Mouse (Mus musculus) heart, embryonic 13.5 days (tissue): ENCODE results near the gene Tnfaip3. TPM values are rescaled to one million over a fixed set of nuclear protein-coding genes. Genes with fewer than 3 reads are reported as not detected.

Experiments used
- ATAC-seq: fragments of 200-750 bp; cut with Nextera tagmentation; 2 replicates; pipeline ENCODE4 v1.8.0; 2017; ENCODE audit warnings: moderate TSS enrichment; ENCODE audit not compliant: insufficient number of reproducible peaks, low FRiP score, low TSS enrichment; ENCODE audit errors: extremely low read depth
- H3K27ac ChIP-seq: fragments of 300-500 bp; sonication (generic); replicated peaks from 2 replicates; pipeline ENCODE4 v1.5.1; 2015; ENCODE audit warnings: moderate library complexity, mild to moderate bottlenecking, inconsistent platforms
- H3K27me3 ChIP-seq: fragments of 300-500 bp; sonication (generic); replicated peaks from 2 replicates; pipeline ENCODE4 v1.6.1; 2015; ENCODE audit warnings: mild to moderate bottlenecking, inconsistent platforms
- H3K36me3 ChIP-seq: fragments of 300-500 bp; sonication (generic); 2 replicates; pipeline ENCODE4 v1.6.1; 2015; ENCODE audit warnings: mild to moderate bottlenecking, inconsistent platforms
- H3K4me1 ChIP-seq: fragments of 300-500 bp; sonication (generic); 2 replicates; pipeline ENCODE4 v1.6.1; 2015; ENCODE audit warnings: inconsistent platforms
- H3K4me2 ChIP-seq: fragments of 300-500 bp; sonication (generic); 2 replicates; pipeline ENCODE4 v1.6.1; 2015; ENCODE audit warnings: inconsistent platforms, mild to moderate bottlenecking, moderate library complexity
- H3K4me3 ChIP-seq: fragments of 300-500 bp; sonication (generic); 2 replicates; pipeline ENCODE4 v1.5.1; 2015; ENCODE audit warnings: moderate library complexity, mild to moderate bottlenecking, inconsistent platforms
- H3K9ac ChIP-seq: fragments of 300-500 bp; sonication (generic); 2 replicates; pipeline ENCODE4 v1.6.1; 2015; ENCODE audit warnings: inconsistent platforms, mild to moderate bottlenecking, moderate library complexity
- H3K9me3 ChIP-seq: fragments of 300-500 bp; sonication (generic); 2 replicates; pipeline ENCODE4 v1.6.1; 2016; ENCODE audit warnings: inconsistent platforms
- WGBS: fragments of 180-500 bp; shearing (Covaris S2); methylation state at CpG from one replicate; pipeline ENCODE4 v1.1.7; 2015; ENCODE audit warnings: mixed read lengths; 5-methylcytosine and 5-hydroxymethylcytosine counted together
- polyA plus RNA-seq: library from polyadenylated mRNA; unstranded; fragments of >200 nt; fragmentation: Nextera tagmentation; extraction: Ambion mirVana; gene quantifications from 2 replicates; pipeline ENCODE4 v1.2.1, GENCODE M21; 2015

The Tnfaip3 gene
- polyA plus RNA-seq, 1 experiment from 2014 or later = 2.9 TPM

GRCm38 (mm10) chr10:18959777-18960492 lies 55.5 kb downstream of the Tnfaip3 start:
- no peak overlapping the region for H3K4me3 ChIP-seq
- H3K9me3 ChIP-seq = no peaks in the 10 kb centered on the region
- no peaks in the 10 kb centered on the region for H3K36me3 ChIP-seq
- 48% methylated on average over 14 of the region's 14 CpGs for WGBS
- H3K4me1 ChIP-seq = no peaks in the 10 kb centered on the region
- no peak overlapping the region for H3K9ac ChIP-seq
- H3K4me2 ChIP-seq = peak overlapping the region; percentile 20; the same call in 1 of the 2 replicates
- no peak for ATAC-seq
- H3K27me3 ChIP-seq = no peaks in the 10 kb centered on the region
- no peak overlapping the region for H3K27ac ChIP-seq

- no peaks in the 10 kb centered on the region for H3K9me3 ChIP-seq
- H3K27ac ChIP-seq = no peak overlapping the region
- H3K27me3 ChIP-seq = peaks cover 10% of the 10 kb centered on the region; the same call in 1 of the 2 replicates
- no peak overlapping the region for H3K4me2 ChIP-seq
- H3K36me3 ChIP-seq = no peaks in the 10 kb centered on the region
- H3K4me3 ChIP-seq = no peak overlapping the region
- no peak overlapping the region for H3K9ac ChIP-seq
- ATAC-seq = no peak
- no peaks in the 10 kb centered on the region for H3K4me1 ChIP-seq
- WGBS = 13% methylated on average over 1 of the region's 1 CpGs
These were observed 61.8 kb downstream of the Tnfaip3 start for GRCm38 (mm10) chr10:18953706-18954071.

DNA sequence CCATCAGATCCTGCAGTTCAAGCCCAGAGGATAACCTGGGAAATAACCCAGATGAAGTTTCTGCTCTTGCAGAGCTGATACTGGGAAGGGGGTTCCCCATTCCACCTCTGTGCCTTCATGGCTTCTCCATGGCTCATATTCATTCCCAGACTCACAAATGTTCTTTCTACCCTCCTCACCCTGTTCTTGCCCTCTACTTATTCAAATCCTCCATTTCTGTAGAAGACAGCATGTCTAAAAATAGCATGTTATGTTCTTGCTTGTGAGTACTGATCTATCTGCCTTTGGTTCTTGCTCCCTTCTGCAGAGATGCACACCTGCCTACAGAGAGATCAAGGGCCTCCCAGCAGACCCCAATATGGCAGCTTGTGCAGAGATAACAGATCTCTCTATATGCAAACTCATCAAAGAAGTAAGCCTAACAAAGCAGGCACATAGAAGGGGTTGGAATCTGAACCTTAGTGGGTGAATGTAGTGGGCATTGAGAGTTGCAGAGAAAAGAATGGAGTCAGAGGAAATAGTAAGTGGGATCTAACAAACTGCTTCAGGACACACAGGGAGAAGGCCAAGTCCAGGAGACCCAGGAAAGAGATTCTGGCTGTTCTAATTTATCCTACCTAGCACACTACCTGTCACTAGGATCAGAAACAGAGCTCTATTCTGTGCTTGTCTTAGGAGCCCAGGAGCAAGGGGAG lies 62.3 kb downstream of the Tnfaip3 start:
- Histone ChIP-seq H3K27me3 (peaks cover 10% of the 10 kb centered on the region; the same call in 1 of the 2 replicates), H3K9ac (no peak overlapping the region), H3K9me3 (no peaks in the 10 kb centered on the region), H3K4me3 (no peak overlapping the region), H3K27ac (no peak overlapping the region), H3K4me1 (no peaks in the 10 kb centered on the region), H3K36me3 (no peaks in the 10 kb centered on the region), H3K4me2 (no peak overlapping the region)
- no peak for ATAC-seq

Other genes starting within 250 kb of the Tnfaip3 start
- gene Gm4922, start 228.9 kb downstream of the Tnfaip3 start, polyA plus RNA-seq = not detected in 2 replicates
- gene Perp, start 170.6 kb downstream of the Tnfaip3 start, polyA plus RNA-seq = 97.1 and 106 TPM in 2 replicates